Mouse (Mus musculus) testis, adult 2 months (tissue): ENCODE results near the gene Tmem138.

Source experiments
- CTCF ChIP-seq: fragments of 200-500 bp; IDR thresholded peaks from 2 replicates; pipeline ENCODE4 v1.5.1; 2012; ENCODE audit warnings: low read depth, mild to moderate bottlenecking, inconsistent platforms, low read length, moderate library complexity; ENCODE audit not compliant: control insufficient read depth, insufficient read depth, insufficient replicate concordance
- POLR2A ChIP-seq: fragments of 200-500 bp; IDR thresholded peaks from 2 replicates; pipeline ENCODE4 v1.6.1; 2012; ENCODE audit warnings: low read depth, mild to moderate bottlenecking, inconsistent platforms, low read length, moderate library complexity; ENCODE audit not compliant: control insufficient read depth

GRCm38 (mm10) chr19:10557001-10557400 is 20.2 kb downstream of the Tmem138 start:
- TF ChIP-seq POLR2A, result no peak
- no peak for TF ChIP-seq CTCF
